Mouse (Mus musculus) embryonic facial prominence, embryonic 12.5 days (tissue): Measurements from ENCODE around the gene Rabggta. TPM values are rescaled to one million over a fixed set of nuclear protein-coding genes. Genes with fewer than 3 reads are reported as not detected.

Experiments used
- ATAC-seq: fragments of 200-750 bp; cut with Nextera tagmentation; 2 replicates; pipeline ENCODE4 v1.8.0; 2017; ENCODE audit not compliant: insufficient number of reproducible peaks, insufficient read depth, low FRiP score, low TSS enrichment
- H3K27ac ChIP-seq: fragments of 300-500 bp; sonication (generic); 2 replicates; pipeline ENCODE4 v1.5.1; 2016; ENCODE audit warnings: mild to moderate bottlenecking
- H3K27me3 ChIP-seq: fragments of 300-500 bp; sonication (generic); 2 replicates; pipeline ENCODE4 v1.6.1; 2016; ENCODE audit warnings: mild to moderate bottlenecking, moderate library complexity
- H3K36me3 ChIP-seq: fragments of 300-500 bp; sonication (generic); 2 replicates; pipeline ENCODE4 v1.6.1; 2016; ENCODE audit warnings: mild to moderate bottlenecking
- H3K4me1 ChIP-seq: fragments of 300-500 bp; sonication (generic); 2 replicates; pipeline ENCODE4 v1.6.1; 2016
- H3K4me2 ChIP-seq: fragments of 300-500 bp; sonication (generic); replicated peaks from 2 replicates; pipeline ENCODE4 v1.6.1; 2016; ENCODE audit warnings: mild to moderate bottlenecking, moderate library complexity
- H3K4me3 ChIP-seq: fragments of 300-500 bp; sonication (generic); 2 replicates; pipeline ENCODE4 v1.5.1; 2016; ENCODE audit warnings: mild to moderate bottlenecking
- H3K9ac ChIP-seq: fragments of 300-500 bp; sonication (generic); 2 replicates; pipeline ENCODE4 v1.6.1; 2016; ENCODE audit warnings: mild to moderate bottlenecking, moderate library complexity
- H3K9me3 ChIP-seq: fragments of 300-500 bp; sonication (generic); 2 replicates; pipeline ENCODE4 v1.6.1; 2016; ENCODE audit warnings: mild to moderate bottlenecking, moderate library complexity
- WGBS: fragments of 180-500 bp; shearing (Covaris S2); methylation state at CpG from one replicate; pipeline ENCODE4 v1.1.7; 2016; 5-methylcytosine and 5-hydroxymethylcytosine counted together
- polyA plus RNA-seq: library from polyadenylated mRNA; unstranded; fragments of >200 nt; fragmentation: Nextera tagmentation; extraction: Ambion mirVana; gene quantifications from 2 replicates; pipeline ENCODE4 v1.2.1, GENCODE M21; 2016

Rabggta gene
- polyA plus RNA-seq, 1 experiment from 2014 or later, result 30.3 TPM

DNA sequence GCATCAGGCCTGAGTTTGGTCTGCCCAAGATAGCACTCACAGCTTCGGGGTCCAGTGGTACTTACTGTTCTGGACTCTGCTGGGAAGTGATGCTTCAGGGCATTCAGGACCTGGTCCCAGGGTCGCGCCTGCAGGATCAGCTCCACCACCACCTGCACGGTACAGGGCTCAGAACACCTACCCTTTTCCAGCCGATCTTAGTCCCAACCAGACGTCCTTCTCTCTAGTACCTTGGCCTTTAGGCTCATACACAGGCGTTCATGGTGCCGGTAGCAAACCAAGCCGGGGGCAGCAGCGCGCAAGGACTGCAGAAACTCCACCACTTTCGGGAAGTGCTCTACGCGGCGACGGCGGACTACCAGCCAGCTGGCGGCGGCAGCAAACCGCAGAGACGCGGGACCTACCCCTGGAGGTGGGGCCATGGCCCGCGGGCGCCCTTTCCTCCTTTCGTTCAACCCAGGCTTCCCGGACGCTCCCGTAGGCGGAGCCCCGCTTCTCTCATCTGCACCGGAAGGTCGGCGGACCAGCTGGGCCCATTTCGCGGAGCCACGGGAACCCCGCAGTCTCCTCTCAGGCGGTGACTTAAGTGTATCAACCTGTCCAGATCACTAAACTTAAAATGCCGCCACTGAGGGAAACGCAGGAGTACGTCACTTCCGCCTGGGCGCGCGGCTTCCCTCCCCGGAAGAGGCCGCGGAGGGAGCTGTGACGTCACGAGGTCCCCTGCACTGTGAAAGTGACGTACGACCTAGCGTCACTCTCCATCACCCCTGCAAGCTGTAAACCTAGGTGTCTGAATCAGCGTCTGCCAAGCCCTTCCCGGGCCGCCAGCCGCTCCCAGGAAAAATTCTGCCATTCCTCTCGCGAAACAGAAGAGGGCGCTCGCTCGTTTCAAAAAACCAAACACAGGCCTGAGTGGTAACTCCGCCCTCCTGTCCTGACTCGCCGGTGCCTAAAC lies 40.6 kb downstream of the Rabggta start, which contains the start of gene Tinf2:
Tinf2 (minus strand) TSS at position 661 of the 958 bp plus-strand sequence.
- under 1% methylated on average over 66 of the region's 66 CpGs for WGBS
- peak within 1 kb of the TSS; percentile 82 for H3K4me3 ChIP-seq
- no peaks in the 10 kb centered on the region for H3K27me3 ChIP-seq
- peak; percentile 94 for ATAC-seq
- H3K9ac ChIP-seq, result peak within 1 kb of the TSS; percentile 71
- peak within 1 kb of the TSS; percentile 83 for H3K27ac ChIP-seq
- H3K9me3 ChIP-seq, result no peaks in the 10 kb centered on the region
- peaks cover 40% of the 10 kb centered on the region for H3K36me3 ChIP-seq
- H3K4me2 ChIP-seq, result peak within 1 kb of the TSS; percentile 85
- peaks cover 10% of the 10 kb centered on the region for H3K4me1 ChIP-seq

DNA sequence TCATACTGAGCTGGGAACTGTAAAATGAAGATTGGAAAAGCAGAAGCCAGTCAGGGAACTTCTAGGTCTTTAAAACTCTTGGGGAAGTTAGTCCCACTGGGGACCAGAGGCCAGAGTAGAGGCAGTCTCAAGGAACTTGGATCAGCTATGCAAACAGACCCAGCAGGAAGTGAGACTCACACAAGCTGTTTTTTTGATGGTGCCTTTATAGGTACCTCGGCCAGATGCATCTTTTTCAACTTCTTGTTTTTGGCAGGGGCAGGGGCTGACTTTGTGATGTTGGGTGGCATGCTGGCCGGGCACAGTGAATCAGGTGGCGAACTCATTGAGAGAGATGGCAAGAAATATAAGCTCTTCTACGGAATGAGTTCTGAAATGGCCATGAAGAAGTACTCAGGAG lies 44.4 kb downstream of the Rabggta start:
- no peaks in the 10 kb centered on the region for H3K9me3 ChIP-seq
- no peak for ATAC-seq
- H3K36me3 ChIP-seq, result peaks cover 58% of the 10 kb centered on the region
- no peak overlapping the region for H3K4me2 ChIP-seq
- no peaks in the 10 kb centered on the region for H3K27me3 ChIP-seq
- no peak overlapping the region for H3K4me3 ChIP-seq
- H3K4me1 ChIP-seq, result peaks cover 15% of the 10 kb centered on the region
- H3K27ac ChIP-seq, result no peak overlapping the region
- no peak overlapping the region for H3K9ac ChIP-seq
- WGBS, result 87% methylated on average over 4 of the region's 4 CpGs

DNA sequence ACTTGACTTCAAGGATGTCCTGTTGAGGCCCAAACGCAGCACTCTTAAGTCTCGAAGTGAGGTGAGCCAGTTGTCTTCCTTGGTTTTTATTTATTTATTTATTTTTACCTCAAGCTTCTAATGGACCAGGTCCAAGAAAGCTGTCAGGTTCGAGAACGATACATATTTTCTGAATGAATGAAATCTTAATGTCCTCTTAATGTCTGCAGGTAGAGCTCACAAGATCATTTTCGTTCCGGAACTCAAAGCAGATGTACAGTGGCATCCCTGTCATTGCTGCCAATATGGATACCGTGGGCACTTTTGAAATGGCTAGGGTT lies 49.4 kb downstream of the Rabggta start:
- 74% methylated on average over 7 of the region's 7 CpGs for WGBS
- Histone ChIP-seq H3K36me3 (peaks cover 30% of the 10 kb centered on the region), H3K9ac (peak overlapping the region; percentile 64), H3K27me3 (no peaks in the 10 kb centered on the region), H3K4me3 (peak overlapping the region; percentile 78), H3K9me3 (no peaks in the 10 kb centered on the region), H3K4me1 (peaks cover 16% of the 10 kb centered on the region; the same call in 1 of the 2 replicates), H3K27ac (no peak overlapping the region), H3K4me2 (peak overlapping the region; percentile 86)
- ATAC-seq, result no peak

DNA sequence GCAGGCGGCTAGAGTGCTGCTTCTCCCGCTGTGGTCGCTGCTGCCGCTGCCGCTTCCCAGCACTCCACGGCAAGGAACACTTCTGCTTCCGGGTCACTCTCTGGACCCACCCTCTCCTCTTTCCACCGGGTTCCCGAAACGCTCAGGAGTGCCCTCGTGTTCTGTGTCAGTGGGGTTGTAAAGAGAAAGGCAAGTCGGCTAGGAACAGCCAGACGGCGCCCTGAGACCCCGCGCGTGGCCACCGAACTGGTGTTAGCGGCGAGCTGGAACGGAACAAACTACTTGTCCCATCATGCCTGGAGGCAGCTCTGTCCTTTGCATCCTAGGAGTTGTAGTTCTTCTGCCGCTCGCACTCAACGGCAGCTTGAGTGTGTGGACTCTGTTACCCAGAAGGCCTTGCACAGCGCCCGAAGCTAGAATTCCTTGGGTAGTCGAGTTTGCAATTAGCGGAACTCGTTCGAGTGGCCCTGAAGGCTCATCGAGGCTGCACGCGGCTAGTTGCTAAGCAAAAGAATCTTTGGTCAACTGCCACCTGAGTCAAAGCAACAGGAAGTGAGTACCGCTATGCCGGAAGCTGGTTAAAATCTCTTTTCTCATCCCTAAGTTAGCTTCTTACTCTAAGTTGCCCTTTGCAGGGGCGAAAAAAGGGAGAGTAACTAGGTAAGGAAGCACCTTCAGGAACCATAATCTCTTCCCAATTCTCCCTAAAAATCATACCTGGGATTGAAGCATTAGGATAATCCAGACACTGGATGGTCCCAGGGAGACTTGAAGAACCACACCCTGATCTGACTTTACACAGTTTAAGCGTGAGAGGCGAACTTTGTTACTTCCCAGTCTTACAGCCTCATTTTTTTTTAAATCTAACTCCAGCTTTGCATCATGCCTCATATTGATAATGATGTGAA lies 50.0 kb downstream of the Rabggta start, which contains the start of the genes Gmpr2 and Nedd8:
Gmpr2 (plus strand) TSS at position 109 of the 908 bp plus-strand sequence.
Nedd8 (minus strand) TSS at position 292 of the 908 bp plus-strand sequence.
- peak; percentile 97 for ATAC-seq
- H3K4me2 ChIP-seq, result peak within 1 kb of the TSS; percentile 86
- no peaks in the 10 kb centered on the region for H3K9me3 ChIP-seq
- H3K4me1 ChIP-seq, result peaks cover 16% of the 10 kb centered on the region; the same call in 1 of the 2 replicates
- peak within 1 kb of the TSS; percentile 85 for H3K27ac ChIP-seq
- H3K36me3 ChIP-seq, result peaks cover 24% of the 10 kb centered on the region
- WGBS, result under 1% methylated on average over 38 of the region's 38 CpGs
- H3K27me3 ChIP-seq, result no peaks in the 10 kb centered on the region
- peak within 1 kb of the TSS; percentile 78 for H3K4me3 ChIP-seq
- H3K9ac ChIP-seq, result peak within 1 kb of the TSS; percentile 78

DNA sequence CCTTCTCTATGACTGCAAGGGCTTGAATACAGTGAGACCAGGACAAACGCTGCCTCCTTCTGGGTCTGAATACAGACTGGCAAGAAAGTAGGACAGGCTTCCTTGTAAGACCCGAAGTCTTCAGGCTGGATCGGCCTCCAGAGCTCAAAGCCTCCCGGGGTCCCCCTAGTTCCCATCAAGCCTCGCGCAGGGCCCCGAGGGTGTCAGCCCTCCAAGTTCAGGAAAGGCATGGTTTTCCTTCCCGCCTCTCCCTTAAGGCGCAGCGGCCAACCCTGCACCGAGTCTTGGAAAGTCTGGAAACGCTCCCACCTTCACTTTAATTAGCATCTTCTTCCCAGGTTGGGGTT lies 50.6 kb downstream of the Rabggta start:
- Histone ChIP-seq H3K9ac (peak overlapping the region; percentile 78), H3K9me3 (no peaks in the 10 kb centered on the region), H3K4me2 (peak overlapping the region; percentile 86), H3K4me1 (peaks cover 16% of the 10 kb centered on the region; the same call in 1 of the 2 replicates), H3K27me3 (no peaks in the 10 kb centered on the region), H3K4me3 (peak overlapping the region; percentile 78), H3K36me3 (peaks cover 23% of the 10 kb centered on the region), H3K27ac (peak overlapping the region; percentile 85)
- WGBS, result under 1% methylated on average over 12 of the region's 12 CpGs
- ATAC-seq, result peak; percentile 50

Other genes starting within 250 kb of the Rabggta start
- 88.7 and 92.1 TPM in 2 replicates for gene Dhrs4, start 243.5 kb downstream of the Rabggta start, polyA plus RNA-seq
- gene Carmil3, start 231.6 kb downstream of the Rabggta start, polyA plus RNA-seq, result 6.2 TPM in 2 replicates
- 0.55 and 0.90 TPM in 2 replicates for gene Cpne6, start 211.8 kb downstream of the Rabggta start, polyA plus RNA-seq
- 0.11 TPM in 1 of 2 replicates, not detected in the other for gene Nrl, start 197.3 kb downstream of the Rabggta start, polyA plus RNA-seq
- 35.2 and 36.1 TPM in 2 replicates for gene Pck2, start 182.0 kb downstream of the Rabggta start, polyA plus RNA-seq
- 71.3 and 78.4 TPM in 2 replicates for gene Dcaf11, start 162.3 kb downstream of the Rabggta start, polyA plus RNA-seq
- gene A730061H03Rik, start 161.9 kb downstream of the Rabggta start, polyA plus RNA-seq, result not detected in 2 replicates
- gene Fitm1, start 146.6 kb downstream of the Rabggta start, polyA plus RNA-seq, result 8.7 and 9.1 TPM in 2 replicates
- gene Psme1, start 144.1 kb downstream of the Rabggta start, polyA plus RNA-seq, result 131 and 143 TPM in 2 replicates
- gene Emc9, start 137.0 kb downstream of the Rabggta start, polyA plus RNA-seq, result 4.6 and 4.9 TPM in 2 replicates
- 247 and 255 TPM in 2 replicates for gene Psme2, start 131.2 kb downstream of the Rabggta start, polyA plus RNA-seq
- gene Rnf31, start 130.6 kb downstream of the Rabggta start, polyA plus RNA-seq, result 20.6 and 25.4 TPM in 2 replicates
- gene Irf9, start 118.7 kb downstream of the Rabggta start, polyA plus RNA-seq, result 9.5 and 10.6 TPM in 2 replicates
- gene Rec8, start 104.2 kb downstream of the Rabggta start, polyA plus RNA-seq, result 7.8 and 8.2 TPM in 2 replicates
- gene Ipo4, start 86.3 kb downstream of the Rabggta start, polyA plus RNA-seq, result 99.8 and 117 TPM in 2 replicates
- gene Gm49378, start 84.4 kb downstream of the Rabggta start, polyA plus RNA-seq, result 0.87 and 3.0 TPM in 2 replicates
- gene Tm9sf1, start 78.5 kb downstream of the Rabggta start, polyA plus RNA-seq, result 102 TPM in 2 replicates
- gene Tssk4, start 72.1 kb downstream of the Rabggta start, polyA plus RNA-seq, result 0.55 and 0.97 TPM in 2 replicates
- gene Mdp1, start 61.8 kb downstream of the Rabggta start, polyA plus RNA-seq, result 64.9 and 66.4 TPM in 2 replicates
- gene Gmpr2, start 50.3 kb downstream of the Rabggta start, polyA plus RNA-seq, result 74.7 and 78.3 TPM in 2 replicates
- gene Nedd8, start 50.1 kb downstream of the Rabggta start, polyA plus RNA-seq, result 585 and 596 TPM in 2 replicates
- gene Tinf2, start 40.4 kb downstream of the Rabggta start, polyA plus RNA-seq, result 54.1 and 54.2 TPM in 2 replicates
- gene Tgm1, start 8.3 kb downstream of the Rabggta start, polyA plus RNA-seq, result 1.6 and 1.7 TPM in 2 replicates
- gene Dhrs1, start 23.4 kb upstream of the Rabggta start, polyA plus RNA-seq, result 81.5 and 86.7 TPM in 2 replicates
- gene Nop9, start 23.4 kb upstream of the Rabggta start, polyA plus RNA-seq, result 51.0 and 57.3 TPM in 2 replicates
- 0.19 and 0.50 TPM in 2 replicates for gene Cideb, start 36.2 kb upstream of the Rabggta start, polyA plus RNA-seq
- gene Ltb4r2, start 39.2 kb upstream of the Rabggta start, polyA plus RNA-seq, result 0.55 and 0.60 TPM in 2 replicates
- gene Ltb4r1, start 43.7 kb upstream of the Rabggta start, polyA plus RNA-seq, result 0.48 and 0.60 TPM in 2 replicates
- 21.3 and 24.2 TPM in 2 replicates for gene Adcy4, start 61.8 kb upstream of the Rabggta start, polyA plus RNA-seq
- gene Ripk3, start 66.6 kb upstream of the Rabggta start, polyA plus RNA-seq, result 45.5 and 50.3 TPM in 2 replicates
- gene Nfatc4, start 100.9 kb upstream of the Rabggta start, polyA plus RNA-seq, result 154 and 161 TPM in 2 replicates
- 41.4 and 41.7 TPM in 2 replicates for gene Nynrin, start 131.7 kb upstream of the Rabggta start, polyA plus RNA-seq
- 0.28 and 0.42 TPM in 2 replicates for gene Cbln3, start 162.1 kb upstream of the Rabggta start, polyA plus RNA-seq
- 31.6 and 31.8 TPM in 2 replicates for gene Khnyn, start 162.7 kb upstream of the Rabggta start, polyA plus RNA-seq
- 69.9 and 77.7 TPM in 2 replicates for gene Sdr39u1, start 178.0 kb upstream of the Rabggta start, polyA plus RNA-seq
- 0.60 and 0.85 TPM in 2 replicates for gene Cma1, start 222.4 kb upstream of the Rabggta start, polyA plus RNA-seq
- not detected in 2 replicates for gene Cma2, start 228.7 kb upstream of the Rabggta start, polyA plus RNA-seq